Mouse (Mus musculus): ENCODE measurements around the gene St5.
A peak's percentile ranks its signal among the peaks of the same experiment; 100 is the strongest.

The St5 gene

GRCm38 (mm10) chr7:109609565-109610345 lies 93.7 kb downstream of the St5 start:
- no peak for DNase-seq (ENCODE audit: low spot score in 2 of 2)

GRCm38 (mm10) chr7:109608831-109609230 lies 94.6 kb downstream of the St5 start:
- no peak for DNase-seq (ENCODE audit: low spot score in 2 of 2)

DNA sequence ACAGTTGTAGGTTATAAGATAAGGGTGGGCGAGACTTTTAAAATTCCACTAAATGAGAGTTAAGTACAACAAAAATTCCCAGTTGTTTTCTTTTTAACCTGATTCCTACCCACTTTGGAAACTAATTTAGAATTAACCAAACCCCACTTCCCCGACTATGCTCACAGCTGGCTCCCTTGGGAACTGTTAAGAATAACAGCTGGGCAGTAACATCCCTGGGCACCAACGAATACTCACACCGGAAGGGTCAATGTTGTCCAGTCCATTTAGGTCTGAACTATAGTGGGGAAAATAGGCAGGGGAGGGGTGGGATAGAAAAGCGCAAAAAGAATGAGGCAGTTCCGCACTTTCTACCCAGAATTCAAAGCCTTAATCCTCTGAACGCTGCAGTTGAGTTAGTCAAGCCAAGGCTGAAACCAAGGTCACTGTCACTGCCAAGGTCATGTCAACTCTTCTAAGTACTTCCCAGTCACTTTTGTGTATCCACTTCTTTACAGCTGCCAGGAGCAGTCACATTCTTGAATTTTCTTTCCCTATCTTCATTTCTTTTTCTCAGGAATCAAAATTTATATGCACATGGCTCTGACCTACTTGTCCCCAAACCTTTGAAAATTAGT lies 96.3 kb downstream of the St5 start:
- DNase-seq (ENCODE audit: low spot score in 2 of 2): no peak

DNA sequence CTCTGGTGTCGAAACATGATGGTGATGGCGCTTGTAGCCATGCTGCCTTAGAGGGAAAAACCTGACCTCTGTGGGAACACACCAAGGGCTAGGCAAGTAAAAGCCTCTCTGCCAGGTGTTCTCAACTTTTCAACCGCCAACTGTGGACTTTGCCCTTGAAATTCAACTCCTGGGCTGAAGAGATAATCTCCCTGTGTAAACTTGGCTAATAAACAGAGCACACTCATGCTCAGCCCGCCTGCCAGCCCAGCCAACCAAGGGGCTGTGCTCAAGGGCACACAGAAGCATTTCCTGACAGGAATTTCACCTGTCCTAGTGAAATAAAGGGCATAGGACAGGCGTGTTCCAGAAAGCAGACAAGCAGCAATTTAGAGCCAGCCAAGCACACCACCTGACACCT lies 100.8 kb downstream of the St5 start:
- peak in 1 of 2 experiments; percentile 27 for DNase-seq (ENCODE audit: low spot score in 2 of 2)

GRCm38 (mm10) chr7:109602022-109602421 lies 101.4 kb downstream of the St5 start:
- DNase-seq (ENCODE audit: low spot score in 2 of 2): no peak

- peak in 1 of 2 experiments; percentile 69 for DNase-seq (ENCODE audit: low spot score in 2 of 2)
These were observed 102.7 kb downstream of the St5 start for GRCm38 (mm10) chr7:109600702-109601101.

GRCm38 (mm10) chr7:109599998-109600397 lies 103.4 kb downstream of the St5 start:
- no peak for DNase-seq (ENCODE audit: low spot score in 2 of 2)

- DNase-seq (ENCODE audit: low spot score in 2 of 2): no peak
These were observed 108.4 kb downstream of the St5 start for GRCm38 (mm10) chr7:109594845-109595531.

- DNase-seq (ENCODE audit: low spot score in 2 of 2): no peak
These were observed 109.4 kb downstream of the St5 start for GRCm38 (mm10) chr7:109593992-109594391.

- no peak for DNase-seq (ENCODE audit: low spot score in 2 of 2)
These were observed 111.2 kb downstream of the St5 start for GRCm38 (mm10) chr7:109592184-109592583.

DNA sequence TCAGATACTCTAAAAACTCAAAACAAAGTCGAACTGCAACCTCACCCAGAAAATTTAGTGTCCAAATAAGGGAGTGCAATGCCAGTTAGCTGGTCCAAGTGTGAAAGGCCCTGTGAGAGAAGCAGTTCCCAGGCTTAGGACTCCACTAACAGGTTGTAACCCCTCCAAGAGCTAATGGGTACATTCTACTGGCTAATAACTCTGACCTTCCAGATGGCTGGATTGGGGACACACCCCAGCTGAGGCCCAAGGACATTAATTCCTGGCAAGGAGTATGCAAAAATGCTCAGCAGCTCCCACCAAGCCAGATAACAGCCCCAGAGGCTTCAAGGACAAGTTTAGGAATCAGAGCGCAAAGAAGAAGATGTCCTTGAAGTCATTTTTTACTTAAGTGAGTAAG lies 112.8 kb downstream of the St5 start:
- DNase-seq (ENCODE audit: low spot score in 2 of 2): no peak

DNA sequence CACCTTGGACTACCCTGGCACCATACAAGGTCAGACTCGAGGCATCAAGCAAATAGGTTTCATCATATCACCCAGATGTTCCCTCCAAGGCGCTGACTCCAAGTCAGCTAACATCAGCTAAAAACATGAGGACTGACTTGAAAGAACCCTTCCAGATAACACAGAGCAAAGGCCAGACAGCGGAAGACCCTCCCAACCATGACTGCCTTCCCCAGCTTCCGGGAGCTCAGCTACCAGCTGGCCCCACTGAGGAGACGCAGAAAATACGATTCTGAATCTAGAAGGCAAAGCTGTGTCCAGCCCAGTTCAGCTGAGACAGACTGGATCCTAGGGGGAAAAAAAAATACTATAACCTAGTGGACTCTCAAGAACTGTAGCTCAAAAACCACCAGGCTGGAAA lies 114.4 kb downstream of the St5 start:
- no peak for DNase-seq (ENCODE audit: low spot score in 2 of 2)

GRCm38 (mm10) chr7:109588145-109588544 lies 115.3 kb downstream of the St5 start:
- no peak for DNase-seq (ENCODE audit: low spot score in 2 of 2)

- DNase-seq (ENCODE audit: low spot score in 2 of 2): no peak
These were observed 118.9 kb downstream of the St5 start for GRCm38 (mm10) chr7:109584467-109584866.

DNA sequence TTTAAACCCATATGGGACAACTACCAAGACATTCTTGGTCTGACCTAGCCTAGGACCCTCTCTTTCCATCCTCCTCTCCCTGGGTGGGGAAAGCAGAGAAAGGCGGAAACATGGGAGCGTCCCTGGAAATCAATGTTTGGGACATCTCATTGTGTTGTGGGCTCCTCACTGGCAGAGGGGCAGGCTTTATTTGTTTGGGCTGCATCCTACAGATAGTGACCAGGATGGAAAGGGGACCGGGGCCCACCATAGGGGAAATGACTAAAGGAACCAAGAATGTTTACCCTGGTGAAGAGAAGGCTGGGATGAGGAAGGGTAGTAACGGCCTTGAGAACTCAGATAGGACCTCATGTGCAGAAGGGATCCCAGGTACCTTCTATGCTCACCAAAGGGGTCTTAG lies 122.9 kb downstream of the St5 start:
- no peak for DNase-seq (ENCODE audit: low spot score in 2 of 2)

- DNase-seq (ENCODE audit: low spot score in 2 of 2): no peak
These were observed 123.7 kb downstream of the St5 start for GRCm38 (mm10) chr7:109579585-109580307.

- DNase-seq (ENCODE audit: low spot score in 2 of 2): no peak
These were observed 124.4 kb downstream of the St5 start for GRCm38 (mm10) chr7:109578880-109579584.

- DNase-seq (ENCODE audit: low spot score in 2 of 2): no peak
These were observed 126.8 kb downstream of the St5 start for GRCm38 (mm10) chr7:109576321-109577314.

GRCm38 (mm10) chr7:109574166-109574565 lies 129.2 kb downstream of the St5 start:
- no peak for DNase-seq (ENCODE audit: low spot score in 2 of 2)

- no peak for DNase-seq (ENCODE audit: low spot score in 2 of 2)
These were observed 135.0 kb downstream of the St5 start for GRCm38 (mm10) chr7:109568391-109568892.
